Mouse (Mus musculus) gastrocnemius, adult 18-20 months (tissue): ENCODE data around the gene Fbxo31. TPM values are rescaled to one million over a fixed set of nuclear protein-coding genes. Genes with fewer than 3 reads are reported as not detected.

ENCODE experiments used
- DNase-seq: peaks from one replicate; pipeline ENCODE4 v3.0.0; 2021; ENCODE audit warnings: low spot score
- total RNA-seq, 2 experiments: library from RNA; stranded (reverse); gene quantifications; 2 replicates each; pipeline ENCODE4 v1.2.3; 2021

Fbxo31 gene
- total RNA-seq, 2 experiments from 2014 or later: 130 to 173 TPM

- DNase-seq: no peak
These were observed 10.7 kb upstream of the Fbxo31 start for GRCm38 (mm10) chr8:121589205-121589726.

DNA sequence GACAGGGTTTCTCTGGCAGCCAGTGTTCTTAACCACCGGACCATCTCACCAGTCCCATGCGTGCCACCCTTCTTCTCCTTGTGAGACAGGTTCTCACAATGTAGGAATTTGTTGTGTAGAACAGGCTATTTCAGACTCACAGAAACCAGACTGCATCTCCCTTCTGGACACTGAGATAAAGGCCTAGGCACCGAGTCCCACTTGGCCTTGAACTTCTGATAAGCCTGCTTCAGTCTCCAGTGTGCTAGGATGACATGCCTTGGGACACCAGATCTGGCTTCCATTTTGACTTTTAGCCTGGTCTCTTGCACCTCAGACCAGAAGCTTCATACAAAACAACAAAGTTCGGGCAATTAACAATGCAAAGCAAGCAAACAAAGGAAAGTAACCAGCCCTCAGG lies 10.1 kb upstream of the Fbxo31 start:
- DNase-seq: no peak

DNA sequence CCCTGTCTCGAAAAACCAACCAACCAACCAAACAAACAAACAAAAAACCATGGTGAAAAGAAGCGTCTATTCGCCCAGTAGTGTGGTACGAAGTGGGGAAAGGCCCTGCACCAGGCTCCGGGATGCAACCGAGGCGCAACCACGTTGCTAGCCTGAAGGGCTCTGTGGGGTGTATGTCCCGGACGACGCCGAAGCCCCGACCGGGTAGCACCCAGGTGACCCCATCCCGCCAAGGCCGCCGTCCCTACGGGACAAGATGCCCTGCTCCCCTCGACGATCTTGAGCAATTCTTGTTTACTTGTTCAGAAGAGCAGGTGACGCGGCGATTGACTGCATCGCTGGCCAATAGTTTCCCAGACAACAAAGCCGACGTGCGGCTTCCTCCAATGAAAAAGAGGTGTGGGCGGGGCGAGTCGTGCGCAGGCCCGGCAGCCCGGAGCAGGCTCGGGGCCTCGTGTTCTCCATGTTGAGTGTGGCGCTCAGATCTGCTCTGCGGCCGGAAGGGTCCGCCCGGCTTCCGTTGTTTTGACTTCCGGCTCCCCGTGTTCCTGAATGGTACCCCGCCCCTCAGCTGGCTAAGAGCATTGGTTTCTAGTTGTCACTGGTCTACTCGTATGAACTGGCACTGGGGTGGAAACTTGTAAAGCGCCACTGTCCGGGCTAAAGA lies 6.7 kb upstream of the Fbxo31 start:
- peak; percentile 100 for DNase-seq

GRCm38 (mm10) chr8:121584730-121585129 lies 6.1 kb upstream of the Fbxo31 start:
- DNase-seq: no peak

DNA sequence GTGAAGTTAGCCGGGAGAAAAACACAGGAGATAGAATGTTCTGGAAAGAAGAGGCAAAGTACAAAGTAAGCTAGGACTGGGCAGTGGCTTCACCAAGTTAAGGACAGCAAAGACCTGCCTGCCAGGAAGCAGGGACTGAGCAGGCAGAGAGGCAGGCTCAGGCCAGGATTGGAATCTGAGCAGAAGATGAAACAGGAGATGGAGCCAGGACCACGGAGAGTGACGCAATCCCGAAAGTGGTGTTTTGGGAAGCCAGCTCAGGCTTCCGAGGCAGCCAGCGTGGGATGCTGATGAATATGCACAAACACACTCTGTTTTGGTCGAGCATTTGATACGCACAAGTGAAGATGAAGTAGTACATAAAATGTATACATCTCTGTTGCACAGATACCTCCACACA lies 5.0 kb upstream of the Fbxo31 start:
- DNase-seq: peak; percentile 83

DNA sequence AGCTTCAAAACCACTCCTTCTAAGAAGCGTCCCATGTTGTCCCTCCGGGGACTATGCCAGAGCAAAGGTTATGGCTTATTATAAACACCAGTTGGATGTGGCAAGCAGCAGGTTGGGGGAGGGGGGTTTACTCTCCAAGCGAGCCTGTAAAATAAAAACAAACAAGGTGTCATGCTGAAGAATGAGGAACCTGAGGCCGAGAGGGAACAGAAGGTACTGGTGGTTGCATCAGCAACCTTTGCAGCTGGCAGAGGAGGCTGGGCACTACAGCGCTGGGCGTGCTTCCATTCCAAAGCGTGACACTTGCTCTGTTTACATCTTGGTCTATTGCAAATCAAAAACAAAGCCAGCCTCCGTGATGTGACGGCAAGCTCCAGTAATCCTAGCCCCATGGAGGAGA lies 1.9 kb upstream of the Fbxo31 start:
- DNase-seq: peak; percentile 67

DNA sequence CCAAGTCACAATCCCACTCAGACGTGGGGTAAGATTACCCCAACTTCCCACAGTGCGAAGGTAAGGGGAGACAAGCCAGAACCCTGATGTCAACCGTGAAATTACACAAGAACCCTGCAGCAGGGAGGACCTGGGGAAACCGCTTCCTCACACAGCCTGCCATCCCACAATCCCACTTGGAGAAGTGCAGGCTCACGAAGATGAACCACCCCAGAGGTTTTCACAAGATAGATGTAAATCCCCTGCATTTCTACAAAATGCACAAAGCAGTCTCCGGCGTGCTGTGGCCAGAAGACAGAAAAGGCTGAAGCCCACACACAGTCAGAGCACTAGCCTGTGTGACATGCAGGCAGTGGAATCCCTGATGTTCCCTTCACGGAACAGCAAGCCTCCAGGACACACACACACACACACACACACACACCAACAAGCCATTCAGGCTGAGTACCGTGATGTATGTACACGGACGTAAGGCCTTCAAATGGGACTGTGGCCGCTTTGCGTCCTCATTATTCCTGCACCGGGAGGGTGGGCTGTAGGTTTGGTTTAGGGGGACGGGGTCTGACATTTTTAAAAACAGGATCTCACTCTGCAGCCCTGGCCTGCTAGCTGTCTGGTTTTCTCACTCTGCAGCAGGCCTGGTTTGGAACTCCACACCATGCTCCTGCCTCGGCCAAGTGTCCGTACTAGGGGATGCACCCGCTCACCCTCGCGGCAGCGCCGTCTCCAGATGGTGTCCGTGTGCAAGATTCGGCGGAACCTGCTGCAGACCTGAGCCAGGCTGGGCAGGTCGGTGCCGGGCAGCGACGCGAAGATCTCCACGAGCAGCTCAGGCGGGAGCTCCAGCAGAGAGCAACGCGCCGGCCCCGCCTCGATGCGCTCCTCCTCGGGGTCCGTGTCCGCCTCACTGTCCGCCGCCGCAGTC lies 593 bp downstream of the Fbxo31 start:
- DNase-seq: no peak

GRCm38 (mm10) chr8:121575661-121576060 lies 2.9 kb downstream of the Fbxo31 start:
- no peak for DNase-seq

DNA sequence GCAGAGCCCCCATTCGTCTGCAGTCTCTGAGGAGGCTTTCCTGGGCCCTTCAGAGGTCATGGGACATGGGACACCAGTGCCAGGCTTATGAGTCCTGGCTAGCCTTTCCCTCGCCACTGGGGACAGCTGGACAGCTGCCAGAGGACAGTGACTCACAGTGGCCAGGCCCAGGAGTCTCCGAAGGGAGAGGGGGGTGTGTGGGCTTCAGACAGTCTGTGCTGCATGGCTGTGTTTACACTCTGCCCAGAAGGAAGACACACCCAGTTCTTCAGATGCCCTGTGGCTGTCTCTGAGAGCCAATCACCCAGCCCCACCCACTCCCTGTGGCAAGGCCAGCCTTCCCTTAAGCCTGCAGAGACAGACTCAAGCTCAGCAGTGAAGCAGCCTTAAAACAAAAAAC lies 5.3 kb downstream of the Fbxo31 start:
- peak; percentile 90 for DNase-seq

- peak; percentile 64 for DNase-seq
These were observed 6.5 kb downstream of the Fbxo31 start for GRCm38 (mm10) chr8:121572121-121572520.

GRCm38 (mm10) chr8:121570801-121571200 lies 7.8 kb downstream of the Fbxo31 start:
- no peak for DNase-seq

DNA sequence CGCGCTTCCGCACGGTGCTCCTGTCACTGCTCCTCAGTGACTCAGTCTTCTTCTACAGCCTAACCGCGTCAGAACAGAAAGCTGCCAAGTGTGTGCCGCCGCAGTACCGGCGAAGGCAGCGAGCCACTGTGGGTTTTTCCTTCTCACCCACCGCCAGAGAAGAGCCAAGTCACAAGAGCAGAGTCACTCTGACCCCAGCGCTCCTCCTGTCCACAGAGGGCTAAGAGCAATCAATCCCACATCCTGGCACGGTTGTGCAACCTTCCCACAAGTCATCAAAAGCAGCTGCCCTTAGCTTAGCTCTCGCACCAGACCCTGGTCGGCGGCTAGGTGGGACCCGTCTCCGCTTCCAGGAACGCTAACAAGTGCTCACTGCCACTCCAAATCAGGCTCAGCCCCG lies 8.3 kb downstream of the Fbxo31 start:
- DNase-seq: peak; percentile 70

GRCm38 (mm10) chr8:121568321-121568720 lies 10.3 kb downstream of the Fbxo31 start:
- DNase-seq: no peak

DNA sequence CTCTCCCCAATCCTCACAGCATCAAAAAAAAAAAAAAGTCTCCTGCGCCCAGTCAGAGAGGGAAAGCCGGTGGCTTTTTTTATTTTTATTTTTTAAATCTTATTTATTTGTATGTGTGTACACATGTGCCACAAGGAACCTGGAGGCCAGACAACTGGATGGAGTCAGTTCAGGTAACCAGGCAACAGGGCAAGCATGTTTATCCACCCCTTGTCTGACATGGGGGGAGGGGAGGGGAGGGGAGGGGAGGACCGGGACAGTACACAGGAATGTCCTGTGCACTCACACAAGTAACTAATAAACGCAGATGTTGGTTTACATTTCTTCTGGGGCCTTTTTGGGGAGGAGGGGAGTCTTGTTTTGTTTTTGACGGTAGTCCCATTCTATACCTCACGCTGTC lies 14.9 kb downstream of the Fbxo31 start:
- no peak for DNase-seq

- peak; percentile 95 for DNase-seq
These were observed 15.7 kb downstream of the Fbxo31 start for GRCm38 (mm10) chr8:121562941-121563351.

DNA sequence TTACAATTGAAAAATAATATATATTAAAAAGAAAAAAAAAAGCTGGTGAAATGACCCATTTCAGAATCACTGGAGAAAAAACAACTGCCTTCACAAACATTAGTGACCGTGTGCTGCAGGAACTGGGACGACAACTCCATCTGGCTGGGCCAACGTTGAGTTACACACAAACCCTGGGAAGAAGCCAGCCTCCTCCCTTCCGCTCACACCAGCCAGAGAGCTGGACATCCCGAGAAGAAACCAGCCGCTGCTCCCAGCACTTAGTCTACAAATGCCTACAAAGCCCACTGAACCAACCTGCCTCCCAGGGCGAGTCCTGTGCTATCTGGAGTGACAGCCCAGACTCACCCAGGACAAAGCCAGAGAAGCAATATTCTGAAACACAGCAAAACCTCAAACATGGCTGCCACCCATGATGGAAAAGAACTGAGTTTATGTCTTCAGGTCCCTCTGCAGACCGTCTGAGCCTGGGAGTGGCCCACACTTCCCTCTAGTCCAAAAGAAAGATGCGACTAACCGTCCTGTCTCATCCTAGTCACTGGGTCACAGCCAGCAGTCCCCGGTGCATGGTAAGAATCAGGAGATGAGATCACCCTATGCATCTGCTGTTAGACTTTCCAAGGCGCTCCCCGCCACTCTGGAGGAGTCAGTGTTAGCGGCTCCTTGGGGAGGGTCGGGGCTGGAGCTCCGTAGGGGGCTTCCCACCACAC lies 16.8 kb downstream of the Fbxo31 start:
- DNase-seq: peak; percentile 86

DNA sequence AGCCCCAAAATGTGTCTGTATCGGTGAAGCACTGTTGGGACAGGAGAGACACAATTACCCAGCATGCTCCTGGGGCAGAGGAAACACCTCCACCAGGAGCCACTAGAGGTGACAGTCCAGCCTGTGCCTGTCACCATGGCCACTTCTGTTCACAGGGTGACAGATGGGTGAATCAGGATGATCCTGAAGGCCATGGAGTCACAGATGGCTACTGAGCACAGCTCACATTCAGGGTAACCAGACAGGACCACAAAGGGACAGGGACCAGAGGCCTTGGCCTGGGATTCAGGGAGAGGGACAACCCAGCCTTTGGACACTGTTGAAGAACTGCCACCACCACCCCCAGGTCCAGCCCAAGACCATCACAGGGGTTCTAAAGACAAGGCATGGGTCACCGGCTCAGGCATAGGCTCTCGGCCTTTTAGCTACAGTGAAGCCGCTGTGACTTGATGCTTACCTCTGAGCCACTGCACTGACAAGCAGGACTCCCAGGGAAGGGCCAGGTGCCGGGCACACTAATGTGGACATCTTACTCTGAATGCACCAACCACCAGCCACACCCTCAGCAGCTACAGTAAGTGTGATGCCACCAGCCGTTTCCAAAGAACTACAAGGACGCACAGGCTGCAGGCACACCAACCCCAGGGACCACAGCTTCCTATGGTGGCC lies 18.0 kb downstream of the Fbxo31 start:
- DNase-seq: no peak

DNA sequence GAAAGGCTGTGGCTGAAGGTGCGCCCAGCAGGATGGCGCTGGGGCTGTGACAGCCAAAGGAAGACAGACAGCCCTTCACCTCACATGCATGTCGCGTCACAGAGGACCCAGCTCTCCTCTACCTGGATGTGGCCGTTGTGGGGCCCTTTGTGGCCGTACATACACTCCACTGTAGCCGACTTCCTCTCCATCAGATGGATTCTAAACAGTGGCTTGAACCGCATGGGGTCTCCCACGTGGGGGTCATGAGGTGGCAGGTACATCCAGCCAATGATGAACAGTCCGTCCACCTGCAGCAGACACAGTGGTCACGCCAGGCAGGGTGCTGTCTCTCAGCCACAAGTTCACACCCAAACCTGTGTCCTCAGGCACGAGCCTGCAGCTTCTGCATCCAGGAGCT lies 18.8 kb downstream of the Fbxo31 start:
- no peak for DNase-seq

DNA sequence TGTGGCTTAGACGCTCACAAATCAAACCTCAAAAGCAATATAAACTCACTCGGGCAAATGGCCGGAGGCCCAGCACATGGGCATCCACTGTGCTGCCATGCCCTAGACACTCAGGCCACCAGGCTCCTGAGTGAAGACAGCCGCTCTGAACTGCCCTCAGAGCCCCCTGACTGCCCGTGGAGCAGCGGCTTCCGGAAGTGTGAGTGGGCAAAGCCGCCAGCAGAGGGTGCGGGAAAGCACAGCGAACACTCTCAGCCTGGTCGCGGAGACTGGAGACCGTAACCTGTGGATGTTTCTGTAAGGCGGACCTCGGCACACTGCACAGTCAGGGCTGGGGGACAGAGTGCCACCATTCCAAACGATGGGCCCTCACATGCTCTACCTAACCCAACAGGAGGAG lies 20.1 kb downstream of the Fbxo31 start:
- DNase-seq: no peak

DNA sequence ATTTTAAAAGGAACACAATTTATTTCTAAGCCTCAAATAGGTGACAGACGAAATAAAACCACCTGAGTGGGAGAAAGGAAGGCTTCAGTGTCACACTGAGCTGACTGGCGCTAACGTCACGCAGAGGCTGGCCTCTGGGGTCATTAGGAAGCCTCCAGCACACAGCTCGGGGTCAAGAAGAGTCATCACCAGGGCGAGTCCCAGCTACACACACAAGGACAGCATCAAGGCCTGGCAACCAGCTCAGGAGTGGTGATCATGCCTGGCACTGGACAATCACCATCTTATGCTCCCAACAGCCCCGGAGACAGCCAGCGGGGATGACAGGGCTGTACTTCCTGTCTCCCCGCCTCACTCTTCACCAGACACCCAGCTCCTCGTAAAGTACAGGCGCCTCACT lies 20.9 kb downstream of the Fbxo31 start:
- DNase-seq: no peak

GRCm38 (mm10) chr8:121553831-121554475 lies 24.7 kb downstream of the Fbxo31 start:
- DNase-seq: no peak
